Mouse (Mus musculus) forebrain, embryonic 16.5 days (tissue): ENCODE results near the gene Pgr15l. TPM values are rescaled to one million over a fixed set of nuclear protein-coding genes. Genes with fewer than 3 reads are reported as not detected.

ENCODE experiments used
- ATAC-seq: fragments of 200-750 bp; cut with Nextera tagmentation; 2 replicates; pipeline ENCODE4 v1.8.0; 2017; ENCODE audit warnings: mild to moderate bottlenecking, moderate library complexity
- H3K27ac ChIP-seq: fragments of 300-500 bp; sonication (generic); 2 replicates; pipeline ENCODE4 v1.5.1; 2014; ENCODE audit warnings: low read length, control low read depth
- H3K27me3 ChIP-seq: fragments of 300-500 bp; sonication (generic); replicated peaks from 2 replicates; pipeline ENCODE4 v1.6.1; 2014; ENCODE audit warnings: low read length; ENCODE audit not compliant: control insufficient read depth, insufficient read depth
- H3K36me3 ChIP-seq: fragments of 300-500 bp; sonication (generic); 2 replicates; pipeline ENCODE4 v1.6.1; 2014; ENCODE audit not compliant: control insufficient read depth, insufficient read depth
- H3K4me1 ChIP-seq: fragments of 300-500 bp; sonication (generic); replicated peaks from 2 replicates; pipeline ENCODE4 v1.6.1; 2014; ENCODE audit warnings: low read length; ENCODE audit not compliant: control insufficient read depth, insufficient read depth
- H3K4me2 ChIP-seq: fragments of 300-500 bp; sonication (generic); 2 replicates; pipeline ENCODE4 v1.6.1; 2014; ENCODE audit warnings: mild to moderate bottlenecking, low read length, control low read depth
- H3K4me3 ChIP-seq: fragments of 300-500 bp; sonication (generic); replicated peaks from 2 replicates; pipeline ENCODE4 v1.5.1; 2014; ENCODE audit warnings: mild to moderate bottlenecking, low read length, control low read depth
- H3K9ac ChIP-seq: fragments of 300-500 bp; sonication (generic); replicated peaks from 2 replicates; pipeline ENCODE4 v1.6.1; 2014; ENCODE audit warnings: low read depth, low read length, control low read depth
- H3K9me3 ChIP-seq: fragments of 300-500 bp; sonication (generic); 2 replicates; pipeline ENCODE4 v1.6.1; 2016; ENCODE audit warnings: low read length; ENCODE audit not compliant: control insufficient read depth
- WGBS: fragments of 180-500 bp; shearing (Covaris S2); extraction: QIAGEN DNeasy Blood & Tissue Kit; methylation state at CpG from one replicate; pipeline ENCODE4 v1.1.7; 2014; 5-methylcytosine and 5-hydroxymethylcytosine counted together
- polyA plus RNA-seq: library from polyadenylated mRNA; unstranded; fragments of >200 nt; fragmentation: Nextera tagmentation; extraction: Ambion mirVana; gene quantifications from 2 replicates; pipeline ENCODE4 v1.2.1, GENCODE M21; 2015

Gene Pgr15l
- 0.04 TPM in 1 of 2 replicates, not detected in the other for polyA plus RNA-seq

DNA sequence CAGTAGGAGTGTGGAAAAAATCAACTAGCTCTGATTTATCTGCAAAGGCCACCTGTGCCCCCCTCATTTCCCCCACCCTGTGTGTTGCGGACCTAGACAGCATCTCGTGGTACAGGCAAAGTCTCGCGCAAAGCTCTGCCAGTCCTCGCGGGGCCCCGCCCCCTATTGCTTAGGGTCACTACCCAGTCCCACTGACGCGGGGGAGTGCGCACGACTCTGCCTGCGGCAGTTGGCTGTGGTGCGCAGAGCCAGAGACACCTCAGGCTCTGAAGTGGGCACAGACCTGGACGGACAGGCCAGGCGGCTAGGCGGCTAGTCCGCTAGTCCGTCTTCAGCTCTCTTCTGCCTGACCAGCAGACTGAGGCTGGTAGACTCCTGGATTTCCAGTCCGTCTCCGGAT, at the start of gene Pgr15l:
Pgr15l (plus strand) TSS at position 228 of the 400 bp plus-strand sequence.
- no peak within 1 kb of the TSS for H3K9ac ChIP-seq
- no peaks in the 10 kb centered on the region for H3K4me1 ChIP-seq
- no peak within 1 kb of the TSS for H3K27ac ChIP-seq
- 17% methylated on average over 20 of the region's 20 CpGs for whole genome bisulfite sequencing
- H3K4me3 ChIP-seq: 0 out of 2 replicates have a peak within 1 kb of the TSS, but pooled peaks have one; percentile 10
- peaks cover 3% of the 10 kb centered on the region for H3K27me3 ChIP-seq
- peak within 1 kb of the TSS; percentile 4 for H3K4me2 ChIP-seq
- peak; percentile 40 for ATAC-seq
- H3K36me3 ChIP-seq: no peaks in the 10 kb centered on the region
- no peaks in the 10 kb centered on the region for H3K9me3 ChIP-seq

DNA sequence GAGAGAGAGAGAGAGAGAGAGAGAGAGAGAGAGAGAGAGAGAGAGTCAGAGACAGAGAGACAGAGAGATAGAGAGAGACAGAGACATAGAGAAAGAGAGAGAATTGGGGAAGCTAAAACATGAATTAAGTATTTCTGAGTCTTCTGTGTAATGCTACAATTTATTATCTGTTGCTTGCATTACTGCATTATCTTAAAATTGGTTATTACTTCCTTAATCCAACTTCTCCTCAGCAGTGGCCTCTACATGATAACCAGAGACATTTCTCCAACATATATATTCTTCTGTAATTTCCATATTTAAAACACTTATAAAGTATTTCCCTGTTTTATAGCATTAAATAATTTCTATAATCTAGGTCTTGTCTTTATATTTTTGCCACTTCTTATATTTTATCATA, 44.9 kb upstream of the Pgr15l start:
- no peaks in the 10 kb centered on the region for H3K27me3 ChIP-seq
- H3K27ac ChIP-seq: no peak overlapping the region
- no peaks in the 10 kb centered on the region for H3K4me1 ChIP-seq
- no peak for ATAC-seq
- no peak overlapping the region for H3K4me3 ChIP-seq
- H3K4me2 ChIP-seq: no peak overlapping the region
- H3K36me3 ChIP-seq: no peaks in the 10 kb centered on the region
- H3K9me3 ChIP-seq: no peaks in the 10 kb centered on the region
- no peak overlapping the region for H3K9ac ChIP-seq

DNA sequence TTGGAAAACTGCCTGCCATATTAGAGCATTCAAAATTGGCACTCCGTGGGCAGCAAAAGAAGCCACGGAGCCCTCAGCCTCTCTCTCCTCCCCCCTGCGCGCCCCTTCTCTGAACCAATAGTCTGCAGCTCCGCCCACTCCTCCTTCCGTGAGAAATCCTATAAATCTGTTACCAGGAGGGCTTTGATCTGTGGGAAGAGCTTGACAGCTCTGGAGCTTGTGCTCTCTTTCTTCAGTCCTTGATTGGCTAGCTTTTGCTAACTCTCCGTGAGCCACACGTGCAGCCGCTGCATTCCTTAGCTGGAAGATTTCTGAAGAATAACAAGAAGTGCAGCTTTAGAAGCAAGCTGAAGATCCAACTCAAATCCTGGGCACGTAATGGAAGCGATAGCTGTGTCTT, 2.6 kb upstream of the Pgr15l start:
- Histone ChIP-seq H3K9me3 (no peaks in the 10 kb centered on the region), H3K27ac (no peak overlapping the region), H3K4me3 (no peak overlapping the region), H3K4me2 (peak overlapping the region; percentile 30), H3K36me3 (no peaks in the 10 kb centered on the region), H3K9ac (no peak overlapping the region), H3K4me1 (no peaks in the 10 kb centered on the region), H3K27me3 (peaks cover 3% of the 10 kb centered on the region)
- peak; percentile 97 for ATAC-seq
- 22% methylated on average over 11 of the region's 11 CpGs for WGBS
